Mouse (Mus musculus): ENCODE data around the gene Cxcr1. TPM values are rescaled to one million over a fixed set of nuclear protein-coding genes. Genes with fewer than 3 reads are reported as not detected.
A peak's percentile ranks its signal among the peaks of the same experiment; 100 is the strongest.

Gene Cxcr1
- polyA plus RNA-seq, 1 experiment from 2014 or later = not detected

- peak; percentile 90 for ATAC-seq (ENCODE audit: insufficient read depth, low FRiP score, low TSS enrichment)
- WGBS = 1% methylated on average over 33 of the region's 55 CpGs
Observed at GRCm38 (mm10) chr1:74235938-74236589, 41.6 kb upstream of the Cxcr1 start, which contains the start of gene Arpc2. Gene Arpc2, plus strand, starts transcription at chr1:74236084.

GRCm38 (mm10) chr1:74230992-74231391 lies 36.6 kb upstream of the Cxcr1 start:
- ATAC-seq (ENCODE audit: insufficient read depth, low FRiP score, low TSS enrichment) (no peak), DNase-seq (ENCODE audit: low spot score) (no peak)
- no peaks in the 10 kb centered on the region for H3K27me3 ChIP-seq (ENCODE audit: control insufficient read depth, insufficient read depth, low read length)
- H3K4me1 ChIP-seq (ENCODE audit: control insufficient read depth, insufficient read depth, low read length) = no peaks in the 10 kb centered on the region
- H3K4me3 ChIP-seq (ENCODE audit: low read depth, low read length) = no peak overlapping the region
- no peaks in the 10 kb centered on the region for H3K9me3 ChIP-seq (ENCODE audit: control insufficient read depth, low read length)
- no peak overlapping the region for H3K4me2 ChIP-seq (ENCODE audit: low read depth)
- no peak overlapping the region for H3K9ac ChIP-seq (ENCODE audit: low read length)
- WGBS = 50% methylated on average over 1 of the region's 1 CpGs
- no peaks in the 10 kb centered on the region for H3K36me3 ChIP-seq (ENCODE audit: control insufficient read depth, insufficient read depth, low read length)
- H3K27ac ChIP-seq (ENCODE audit: low read depth, low read length) = no peak overlapping the region

More at GRCm38 (mm10) chr1:74235938-74236589, 41.6 kb upstream of the Cxcr1 start, which contains the start of gene Arpc2:
- peak; percentile 99 for DNase-seq (ENCODE audit: low spot score)
- peak within 1 kb of the TSS; percentile 78 for H3K4me2 ChIP-seq (ENCODE audit: low read depth)
- peak within 1 kb of the TSS; percentile 94 for H3K9ac ChIP-seq (ENCODE audit: low read length)
- H3K9me3 ChIP-seq (ENCODE audit: control insufficient read depth, low read length) = no peaks in the 10 kb centered on the region
- H3K4me1 ChIP-seq (ENCODE audit: control insufficient read depth, insufficient read depth, low read length) = peaks cover 23% of the 10 kb centered on the region; the same call in 1 of the 2 replicates
- peak within 1 kb of the TSS; percentile 98 for H3K4me3 ChIP-seq (ENCODE audit: low read depth, low read length)
- no peaks in the 10 kb centered on the region for H3K36me3 ChIP-seq (ENCODE audit: control insufficient read depth, insufficient read depth, low read length)
- no peaks in the 10 kb centered on the region for H3K27me3 ChIP-seq (ENCODE audit: control insufficient read depth, insufficient read depth, low read length)
- H3K27ac ChIP-seq (ENCODE audit: low read depth, low read length) = peak within 1 kb of the TSS; percentile 75

- Histone ChIP-seq H3K27ac (ENCODE audit: low read depth, low read length) (no peak overlapping the region), H3K4me3 (ENCODE audit: low read depth, low read length) (no peak overlapping the region), H3K9me3 (ENCODE audit: control insufficient read depth, low read length) (no peaks in the 10 kb centered on the region; the same call in 1 of the 2 replicates), H3K4me2 (ENCODE audit: low read depth) (no peak overlapping the region), H3K36me3 (ENCODE audit: control insufficient read depth, insufficient read depth, low read length) (no peaks in the 10 kb centered on the region), H3K27me3 (ENCODE audit: control insufficient read depth, insufficient read depth, low read length) (no peaks in the 10 kb centered on the region), H3K4me1 (ENCODE audit: control insufficient read depth, insufficient read depth, low read length) (no peaks in the 10 kb centered on the region), H3K9ac (ENCODE audit: low read length) (no peak overlapping the region)
- WGBS = 79% methylated on average over 2 of the region's 2 CpGs
- ATAC-seq (ENCODE audit: insufficient read depth, low FRiP score, low TSS enrichment) (no peak), DNase-seq (ENCODE audit: low spot score) (no peak)
Observed at GRCm38 (mm10) chr1:74229942-74230341, 35.5 kb upstream of the Cxcr1 start.

- Histone ChIP-seq H3K27ac (ENCODE audit: low read depth, low read length) (no peak overlapping the region), H3K4me3 (ENCODE audit: low read depth, low read length) (no peak overlapping the region), H3K9me3 (ENCODE audit: control insufficient read depth, low read length) (no peaks in the 10 kb centered on the region; the same call in 1 of the 2 replicates), H3K36me3 (ENCODE audit: control insufficient read depth, insufficient read depth, low read length) (no peaks in the 10 kb centered on the region), H3K27me3 (ENCODE audit: control insufficient read depth, insufficient read depth, low read length) (no peaks in the 10 kb centered on the region), H3K9ac (ENCODE audit: low read length) (no peak overlapping the region), H3K4me2 (ENCODE audit: low read depth) (no peak overlapping the region), H3K4me1 (ENCODE audit: control insufficient read depth, insufficient read depth, low read length) (no peaks in the 10 kb centered on the region)
- 83% methylated on average over 7 of the region's 7 CpGs for WGBS
- DNase-seq (ENCODE audit: low spot score) (no peak), ATAC-seq (ENCODE audit: insufficient read depth, low FRiP score, low TSS enrichment) (no peak)
Observed at GRCm38 (mm10) chr1:74227317-74227716, 32.9 kb upstream of the Cxcr1 start.

GRCm38 (mm10) chr1:74219922-74220321 lies 25.5 kb upstream of the Cxcr1 start:
- Histone ChIP-seq H3K27me3 (ENCODE audit: control insufficient read depth, insufficient read depth, low read length) (no peaks in the 10 kb centered on the region), H3K27ac (ENCODE audit: low read depth, low read length) (no peak overlapping the region), H3K4me2 (ENCODE audit: low read depth) (no peak overlapping the region), H3K36me3 (ENCODE audit: control insufficient read depth, insufficient read depth, low read length) (no peaks in the 10 kb centered on the region), H3K9me3 (ENCODE audit: control insufficient read depth, low read length) (no peaks in the 10 kb centered on the region), H3K4me1 (ENCODE audit: control insufficient read depth, insufficient read depth, low read length) (no peaks in the 10 kb centered on the region), H3K4me3 (ENCODE audit: low read depth, low read length) (no peak overlapping the region), H3K9ac (ENCODE audit: low read length) (no peak overlapping the region)
- DNase-seq (ENCODE audit: low spot score) (no peak), ATAC-seq (ENCODE audit: insufficient read depth, low FRiP score, low TSS enrichment) (no peak)
- WGBS = 89% methylated on average over 7 of the region's 7 CpGs

- no peak for ATAC-seq (ENCODE audit: insufficient read depth, low FRiP score, low TSS enrichment)
Observed at GRCm38 (mm10) chr1:74208941-74209340, 14.5 kb upstream of the Cxcr1 start.

GRCm38 (mm10) chr1:74207906-74208305 lies 13.5 kb upstream of the Cxcr1 start:
- no peak for ATAC-seq (ENCODE audit: insufficient read depth, low FRiP score, low TSS enrichment)
- no peaks in the 10 kb centered on the region for H3K9me3 ChIP-seq (ENCODE audit: control insufficient read depth, low read length)
- no peak overlapping the region for H3K4me3 ChIP-seq (ENCODE audit: low read depth, low read length)
- 55% methylated on average over 8 of the region's 9 CpGs for WGBS
- no peaks in the 10 kb centered on the region for H3K36me3 ChIP-seq (ENCODE audit: control insufficient read depth, insufficient read depth, low read length)
- H3K4me1 ChIP-seq (ENCODE audit: control insufficient read depth, insufficient read depth, low read length) = no peaks in the 10 kb centered on the region
- no peak overlapping the region for H3K9ac ChIP-seq (ENCODE audit: low read length)
- peak; percentile 17 for DNase-seq (ENCODE audit: low spot score)
- no peaks in the 10 kb centered on the region for H3K27me3 ChIP-seq (ENCODE audit: control insufficient read depth, insufficient read depth, low read length)
- no peak overlapping the region for H3K4me2 ChIP-seq (ENCODE audit: low read depth)
- H3K27ac ChIP-seq (ENCODE audit: low read depth, low read length) = no peak overlapping the region

More at GRCm38 (mm10) chr1:74208941-74209340, 14.5 kb upstream of the Cxcr1 start:
- Histone ChIP-seq H3K4me3 (ENCODE audit: low read depth, low read length) (no peak overlapping the region), H3K4me2 (ENCODE audit: low read depth) (no peak overlapping the region), H3K36me3 (ENCODE audit: control insufficient read depth, insufficient read depth, low read length) (no peaks in the 10 kb centered on the region), H3K27me3 (ENCODE audit: control insufficient read depth, insufficient read depth, low read length) (no peaks in the 10 kb centered on the region), H3K27ac (ENCODE audit: low read depth, low read length) (no peak overlapping the region), H3K9me3 (ENCODE audit: control insufficient read depth, low read length) (no peaks in the 10 kb centered on the region), H3K4me1 (ENCODE audit: control insufficient read depth, insufficient read depth, low read length) (no peaks in the 10 kb centered on the region), H3K9ac (ENCODE audit: low read length) (no peak overlapping the region)
- WGBS = 92% methylated on average over 8 of the region's 8 CpGs
- no peak for DNase-seq (ENCODE audit: low spot score)

GRCm38 (mm10) chr1:74206642-74207041 lies 12.2 kb upstream of the Cxcr1 start:
- Histone ChIP-seq H3K27me3 (ENCODE audit: control insufficient read depth, insufficient read depth, low read length) (no peaks in the 10 kb centered on the region), H3K4me1 (ENCODE audit: control insufficient read depth, insufficient read depth, low read length) (no peaks in the 10 kb centered on the region), H3K4me2 (ENCODE audit: low read depth) (no peak overlapping the region), H3K9ac (ENCODE audit: low read length) (no peak overlapping the region), H3K27ac (ENCODE audit: low read depth, low read length) (no peak overlapping the region), H3K4me3 (ENCODE audit: low read depth, low read length) (no peak overlapping the region), H3K36me3 (ENCODE audit: control insufficient read depth, insufficient read depth, low read length) (no peaks in the 10 kb centered on the region), H3K9me3 (ENCODE audit: control insufficient read depth, low read length) (no peaks in the 10 kb centered on the region)
- no peak for DNase-seq (ENCODE audit: low spot score)
- 86% methylated on average over 8 of the region's 8 CpGs for WGBS
- ATAC-seq (ENCODE audit: insufficient read depth, low FRiP score, low TSS enrichment) = no peak

GRCm38 (mm10) chr1:74205881-74206280 lies 11.4 kb upstream of the Cxcr1 start:
- no peaks in the 10 kb centered on the region for H3K36me3 ChIP-seq (ENCODE audit: control insufficient read depth, insufficient read depth, low read length)

More at GRCm38 (mm10) chr1:74205881-74206280, 11.4 kb upstream of the Cxcr1 start:
- Histone ChIP-seq H3K27me3 (ENCODE audit: control insufficient read depth, insufficient read depth, low read length) (no peaks in the 10 kb centered on the region), H3K4me2 (ENCODE audit: low read depth) (no peak overlapping the region), H3K4me1 (ENCODE audit: control insufficient read depth, insufficient read depth, low read length) (no peaks in the 10 kb centered on the region), H3K9ac (ENCODE audit: low read length) (no peak overlapping the region), H3K4me3 (ENCODE audit: low read depth, low read length) (no peak overlapping the region), H3K9me3 (ENCODE audit: control insufficient read depth, low read length) (no peaks in the 10 kb centered on the region), H3K27ac (ENCODE audit: low read depth, low read length) (no peak overlapping the region)
- ATAC-seq (ENCODE audit: insufficient read depth, low FRiP score, low TSS enrichment) (no peak), DNase-seq (ENCODE audit: low spot score) (peak; percentile 14)
- WGBS = 66% methylated on average over 7 of the region's 7 CpGs

Data from neural tube, embryonic 11.5 days (tissue).